Mouse (Mus musculus) granulocyte monocyte progenitor cell, adult 5-6 weeks (primary cell): ENCODE data around the gene Bank1. TPM values are rescaled to one million over a fixed set of nuclear protein-coding genes. Genes with fewer than 3 reads are reported as not detected.

Experiments used
- ATAC-seq: replicated peaks from 2 replicates; pipeline ENCODE4 v1.8.0; 2016; ENCODE audit warnings: mild to moderate bottlenecking, moderate TSS enrichment, inconsistent platforms; ENCODE audit not compliant: poor library complexity, severe bottlenecking
- total RNA-seq, 2 experiments: library from RNA; stranded (forward) in 1 of 2; stranded (reverse) in 1 of 2; fragments of 200-712, 200-1000 nt in 1 of 2; fragments of >200 nt in 1 of 2; fragmentation: Nextera tagmentation in 1 of 2; gene quantifications; 2 replicates each; pipeline ENCODE4 v1.2.3; 2014 to 2017

The Bank1 gene
- total RNA-seq, 2 experiments from 2014 or later = 0.26 TPM; not detected in 1

GRCm38 (mm10) chr3:136257761-136258160, 68.1 kb downstream of the Bank1 start:
- ATAC-seq = no peak

- no peak for ATAC-seq
These were observed 71.2 kb downstream of the Bank1 start for GRCm38 (mm10) chr3:136254713-136255112.

GRCm38 (mm10) chr3:136252820-136253219, 73.0 kb downstream of the Bank1 start:
- peak; percentile 99 for ATAC-seq

GRCm38 (mm10) chr3:136251578-136251977, 74.3 kb downstream of the Bank1 start:
- ATAC-seq = no peak

- ATAC-seq = peak; percentile 87
These were observed 78.5 kb downstream of the Bank1 start for GRCm38 (mm10) chr3:136247331-136247730.

- no peak for ATAC-seq
These were observed 80.9 kb downstream of the Bank1 start for GRCm38 (mm10) chr3:136244931-136245330.

- ATAC-seq = no peak
These were observed 87.1 kb downstream of the Bank1 start for GRCm38 (mm10) chr3:136238790-136239189.

- no peak for ATAC-seq
These were observed 92.4 kb downstream of the Bank1 start for GRCm38 (mm10) chr3:136233507-136233906.

GRCm38 (mm10) chr3:136230602-136231151, 95.2 kb downstream of the Bank1 start:
- peak; percentile 98 for ATAC-seq

GRCm38 (mm10) chr3:136189661-136190228, 136.1 kb downstream of the Bank1 start:
- no peak for ATAC-seq

GRCm38 (mm10) chr3:136186548-136187113, 139.2 kb downstream of the Bank1 start:
- ATAC-seq = no peak

- ATAC-seq = no peak
These were observed 154.2 kb downstream of the Bank1 start for GRCm38 (mm10) chr3:136171631-136172030.

GRCm38 (mm10) chr3:136168071-136168470, 157.8 kb downstream of the Bank1 start:
- ATAC-seq = no peak

GRCm38 (mm10) chr3:136166671-136167070, 159.2 kb downstream of the Bank1 start:
- ATAC-seq = no peak

GRCm38 (mm10) chr3:136166033-136166361, 159.9 kb downstream of the Bank1 start:
- no peak for ATAC-seq

GRCm38 (mm10) chr3:136165167-136166032, 160.5 kb downstream of the Bank1 start:
- ATAC-seq = peak; percentile 30

GRCm38 (mm10) chr3:136158059-136158458, 167.8 kb downstream of the Bank1 start:
- no peak for ATAC-seq

- ATAC-seq = no peak
These were observed 170.3 kb downstream of the Bank1 start for GRCm38 (mm10) chr3:136155555-136155954.

- no peak for ATAC-seq
These were observed 175.0 kb downstream of the Bank1 start for GRCm38 (mm10) chr3:136150886-136151285.

- no peak for ATAC-seq
These were observed 178.7 kb downstream of the Bank1 start for GRCm38 (mm10) chr3:136147166-136147565.

- no peak for ATAC-seq
These were observed 193.9 kb downstream of the Bank1 start for GRCm38 (mm10) chr3:136132013-136132412.
